Mouse (Mus musculus) embryonic facial prominence, embryonic 15.5 days (tissue): Measurements from ENCODE around the gene Rad51. TPM values are rescaled to one million over a fixed set of nuclear protein-coding genes. Genes with fewer than 3 reads are reported as not detected.

ENCODE experiments used
- ATAC-seq: fragments of 200-750 bp; cut with Nextera tagmentation; 2 replicates; pipeline ENCODE4 v1.8.0; 2017; ENCODE audit warnings: low read depth, moderate TSS enrichment; ENCODE audit not compliant: insufficient number of reproducible peaks, low FRiP score, low TSS enrichment
- H3K27ac ChIP-seq: fragments of 300-500 bp; sonication (generic); replicated peaks from 2 replicates; pipeline ENCODE4 v1.5.1; 2015; ENCODE audit warnings: mild to moderate bottlenecking, inconsistent platforms
- H3K27me3 ChIP-seq: fragments of 300-500 bp; sonication (generic); 2 replicates; pipeline ENCODE4 v1.6.1; 2015; ENCODE audit warnings: inconsistent platforms
- H3K36me3 ChIP-seq: fragments of 300-500 bp; sonication (generic); 2 replicates; pipeline ENCODE4 v1.6.1; 2015; ENCODE audit warnings: mild to moderate bottlenecking, inconsistent platforms
- H3K4me1 ChIP-seq: fragments of 300-500 bp; sonication (generic); 2 replicates; pipeline ENCODE4 v1.6.1; 2015; ENCODE audit warnings: inconsistent platforms
- H3K4me2 ChIP-seq: fragments of 300-500 bp; sonication (generic); replicated peaks from 2 replicates; pipeline ENCODE4 v1.6.1; 2015; ENCODE audit warnings: mild to moderate bottlenecking, inconsistent platforms
- H3K4me3 ChIP-seq: fragments of 300-500 bp; sonication (generic); replicated peaks from 2 replicates; pipeline ENCODE4 v1.5.1; 2015; ENCODE audit warnings: mild to moderate bottlenecking, inconsistent platforms
- H3K9ac ChIP-seq: fragments of 300-500 bp; sonication (generic); 2 replicates; pipeline ENCODE4 v1.6.1; 2015; ENCODE audit warnings: inconsistent platforms
- H3K9me3 ChIP-seq: fragments of 300-500 bp; sonication (generic); replicated peaks from 2 replicates; pipeline ENCODE4 v1.6.1; 2016; ENCODE audit warnings: inconsistent platforms
- WGBS: fragments of 180-500 bp; shearing (Covaris S2); methylation state at CpG from one replicate; pipeline ENCODE4 v1.1.7; 2015; 5-methylcytosine and 5-hydroxymethylcytosine counted together
- polyA plus RNA-seq: library from polyadenylated mRNA; unstranded; fragments of >200 nt; fragmentation: Nextera tagmentation; extraction: Ambion mirVana; gene quantifications from 2 replicates; pipeline ENCODE4 v1.2.1, GENCODE M21; 2015

Rad51 gene
- polyA plus RNA-seq, 1 experiment from 2014 or later, result 37.2 TPM

DNA sequence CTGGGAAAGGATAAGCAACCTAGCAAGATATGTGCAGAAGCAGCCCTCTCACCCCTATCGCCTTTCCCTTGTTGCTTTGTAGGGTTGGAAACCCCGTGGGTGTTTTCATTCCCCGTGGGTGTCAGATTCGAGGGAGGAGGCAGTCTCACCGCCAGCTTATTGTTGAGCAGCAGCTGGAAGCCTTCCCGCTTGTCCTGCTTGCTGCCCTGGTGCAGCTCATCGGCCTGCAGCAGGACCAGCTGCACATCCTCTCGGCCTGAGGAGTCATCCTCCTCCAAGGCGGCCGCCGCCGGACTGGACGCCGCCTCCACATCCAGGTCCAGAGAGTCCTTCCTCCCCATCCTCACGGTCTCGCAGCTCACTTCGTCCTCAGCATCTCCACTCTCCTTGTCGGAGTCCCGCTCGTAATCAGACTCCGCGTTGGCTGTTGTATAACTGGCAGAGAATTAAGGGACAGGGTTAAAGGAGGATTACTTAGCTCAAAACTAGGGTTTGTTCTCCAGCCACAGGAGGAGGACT, 34.6 kb downstream of the Rad51 start:
- no peaks in the 10 kb centered on the region for H3K27me3 ChIP-seq
- H3K9me3 ChIP-seq, result no peaks in the 10 kb centered on the region
- no peak for ATAC-seq
- no peak overlapping the region for H3K4me3 ChIP-seq
- no peak overlapping the region for H3K4me2 ChIP-seq
- no peaks in the 10 kb centered on the region for H3K4me1 ChIP-seq
- 83% methylated on average over 22 of the region's 22 CpGs for WGBS
- no peak overlapping the region for H3K27ac ChIP-seq
- no peak overlapping the region for H3K9ac ChIP-seq
- H3K36me3 ChIP-seq, result peaks cover 90% of the 10 kb centered on the region

DNA sequence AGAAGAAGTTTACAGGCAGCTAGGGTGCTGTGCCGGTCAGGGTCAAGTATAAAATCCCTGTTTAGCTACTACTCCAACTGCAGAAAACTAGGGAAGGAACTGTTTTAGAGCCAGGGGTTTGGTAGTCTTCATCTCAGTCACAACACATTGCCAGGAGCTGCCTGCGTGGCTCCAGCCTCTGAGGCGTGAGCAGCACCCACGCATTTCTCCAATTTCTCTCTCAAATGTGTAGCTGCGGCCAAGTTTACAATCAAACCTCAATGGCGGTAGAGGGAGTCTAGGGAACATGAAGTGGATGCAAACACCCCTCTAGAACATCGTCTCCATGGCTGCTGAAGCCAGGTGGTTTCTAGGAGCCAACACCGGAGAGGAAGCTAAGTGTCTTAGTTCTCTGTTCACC, 35.2 kb downstream of the Rad51 start:
- H3K9me3 ChIP-seq, result no peaks in the 10 kb centered on the region
- 90% methylated on average over 8 of the region's 8 CpGs for WGBS
- no peaks in the 10 kb centered on the region for H3K4me1 ChIP-seq
- H3K9ac ChIP-seq, result no peak overlapping the region
- no peak overlapping the region for H3K4me3 ChIP-seq
- H3K27ac ChIP-seq, result no peak overlapping the region
- H3K27me3 ChIP-seq, result no peaks in the 10 kb centered on the region
- H3K36me3 ChIP-seq, result peaks cover 90% of the 10 kb centered on the region
- H3K4me2 ChIP-seq, result no peak overlapping the region
- no peak for ATAC-seq

DNA sequence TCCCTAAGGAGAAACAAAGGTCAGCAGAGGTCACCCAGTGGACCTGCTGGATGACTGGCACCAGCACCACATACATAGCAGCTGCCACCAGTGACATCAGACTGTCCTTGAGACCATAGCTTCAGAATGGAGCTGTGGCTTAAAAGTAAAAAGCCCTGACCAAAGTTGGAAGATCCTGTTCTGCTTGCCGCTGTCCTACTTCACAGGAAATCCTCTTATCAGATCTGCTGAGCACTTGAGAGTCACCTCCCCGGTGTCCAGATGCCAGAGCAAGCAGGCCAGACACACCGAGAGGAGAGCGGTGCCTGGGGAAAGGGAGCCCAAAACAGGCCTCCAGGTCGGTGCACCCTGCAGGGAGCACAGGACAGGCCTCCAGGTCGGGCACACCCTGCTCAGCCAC, 39.7 kb downstream of the Rad51 start:
- H3K4me2 ChIP-seq, result no peak overlapping the region
- H3K9ac ChIP-seq, result no peak overlapping the region
- peaks cover 13% of the 10 kb centered on the region; the same call in 1 of the 2 replicates for H3K4me1 ChIP-seq
- no peak overlapping the region for H3K4me3 ChIP-seq
- H3K36me3 ChIP-seq, result peaks cover 70% of the 10 kb centered on the region
- WGBS, result 82% methylated on average over 6 of the region's 6 CpGs
- H3K27ac ChIP-seq, result no peak overlapping the region
- H3K9me3 ChIP-seq, result no peaks in the 10 kb centered on the region
- no peak for ATAC-seq
- H3K27me3 ChIP-seq, result no peaks in the 10 kb centered on the region

DNA sequence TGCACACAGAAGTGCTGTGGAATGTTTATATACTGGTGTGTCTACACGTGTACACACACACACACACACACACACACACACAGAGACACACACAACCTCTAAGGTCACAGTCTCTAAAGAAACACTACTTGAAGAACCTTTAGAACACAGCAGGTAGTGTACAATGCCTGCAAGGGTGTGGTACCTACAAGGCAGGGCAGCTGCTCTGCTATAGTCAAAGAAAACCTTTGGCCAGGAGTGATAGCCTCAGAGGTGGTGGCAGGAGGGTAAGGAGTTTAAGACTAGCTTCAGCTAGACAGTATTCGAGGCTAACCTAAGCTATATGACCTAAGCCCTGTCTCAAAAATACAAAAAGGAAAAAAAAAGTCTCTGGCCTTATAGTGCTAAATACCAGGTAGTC, 42.1 kb downstream of the Rad51 start:
- 76% methylated on average over 2 of the region's 2 CpGs for WGBS
- Histone ChIP-seq H3K36me3 (peaks cover 46% of the 10 kb centered on the region), H3K9me3 (no peaks in the 10 kb centered on the region), H3K4me2 (no peak overlapping the region), H3K27me3 (no peaks in the 10 kb centered on the region), H3K4me1 (peaks cover 16% of the 10 kb centered on the region; the same call in 1 of the 2 replicates), H3K9ac (no peak overlapping the region), H3K4me3 (no peak overlapping the region), H3K27ac (no peak overlapping the region)
- no peak for ATAC-seq

DNA sequence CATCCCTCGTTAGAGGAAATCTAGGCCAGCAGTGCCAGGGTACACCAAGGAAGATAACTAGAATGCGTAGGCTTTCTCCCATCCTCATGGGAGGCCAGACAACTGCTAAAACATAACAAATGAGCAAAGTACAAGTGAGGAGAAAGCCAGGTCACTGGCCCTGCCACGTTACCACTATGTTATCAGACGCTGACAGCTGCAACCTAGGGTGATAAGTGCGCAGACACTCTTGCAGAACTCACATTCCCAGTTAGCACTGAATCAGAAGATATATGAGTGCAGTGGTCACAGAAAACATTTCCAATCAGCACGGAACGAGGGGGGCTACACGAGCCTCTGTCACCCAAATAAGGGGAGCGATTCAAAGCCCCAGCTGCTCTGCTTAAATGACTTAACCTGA, 42.8 kb downstream of the Rad51 start:
- peak overlapping the region; percentile 99 for H3K4me3 ChIP-seq
- peaks cover 39% of the 10 kb centered on the region for H3K36me3 ChIP-seq
- H3K4me2 ChIP-seq, result peak overlapping the region; percentile 88
- peaks cover 16% of the 10 kb centered on the region; the same call in 1 of the 2 replicates for H3K4me1 ChIP-seq
- H3K9me3 ChIP-seq, result no peaks in the 10 kb centered on the region
- H3K27me3 ChIP-seq, result no peaks in the 10 kb centered on the region
- no peak overlapping the region for H3K9ac ChIP-seq
- H3K27ac ChIP-seq, result no peak overlapping the region
- 82% methylated on average over 9 of the region's 9 CpGs for WGBS
- no peak for ATAC-seq

DNA sequence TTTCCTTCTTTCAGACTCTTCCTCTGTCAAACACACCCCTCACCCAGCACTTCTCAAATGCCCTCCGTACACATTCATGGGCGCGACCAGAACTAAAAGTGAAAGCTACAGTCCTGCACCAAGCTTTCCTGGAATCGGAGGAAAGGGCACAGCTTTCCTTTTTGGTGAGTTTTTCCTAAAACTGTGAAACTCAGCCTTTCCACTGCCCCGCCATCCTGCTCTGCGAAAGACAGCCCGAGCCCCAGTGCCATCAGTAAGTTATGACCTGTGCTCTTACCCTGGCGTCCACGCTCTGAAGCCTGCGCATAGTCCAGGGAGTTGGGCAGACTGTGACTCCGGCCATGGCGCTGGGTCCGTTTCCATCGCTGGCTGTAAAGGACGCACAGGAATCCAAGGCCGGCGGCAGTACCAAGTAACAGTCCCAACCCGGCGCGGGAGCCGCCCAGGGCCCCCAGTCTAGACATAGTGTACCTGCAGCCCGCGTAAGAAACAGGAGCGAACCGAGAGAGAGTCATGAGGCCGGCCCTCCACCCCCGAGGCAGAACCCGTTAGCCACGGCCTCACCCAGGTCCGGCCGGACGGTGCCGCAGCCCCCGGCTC, 43.6 kb downstream of the Rad51 start:
- Histone ChIP-seq H3K4me3 (peak overlapping the region; percentile 99), H3K9ac (peak overlapping the region; percentile 90), H3K9me3 (no peaks in the 10 kb centered on the region), H3K4me1 (peaks cover 16% of the 10 kb centered on the region; the same call in 1 of the 2 replicates), H3K27ac (peak overlapping the region; percentile 65), H3K36me3 (peaks cover 31% of the 10 kb centered on the region), H3K27me3 (no peaks in the 10 kb centered on the region), H3K4me2 (peak overlapping the region; percentile 88)
- ATAC-seq, result peak; percentile 52
- 5% methylated on average over 34 of the region's 34 CpGs for WGBS

DNA sequence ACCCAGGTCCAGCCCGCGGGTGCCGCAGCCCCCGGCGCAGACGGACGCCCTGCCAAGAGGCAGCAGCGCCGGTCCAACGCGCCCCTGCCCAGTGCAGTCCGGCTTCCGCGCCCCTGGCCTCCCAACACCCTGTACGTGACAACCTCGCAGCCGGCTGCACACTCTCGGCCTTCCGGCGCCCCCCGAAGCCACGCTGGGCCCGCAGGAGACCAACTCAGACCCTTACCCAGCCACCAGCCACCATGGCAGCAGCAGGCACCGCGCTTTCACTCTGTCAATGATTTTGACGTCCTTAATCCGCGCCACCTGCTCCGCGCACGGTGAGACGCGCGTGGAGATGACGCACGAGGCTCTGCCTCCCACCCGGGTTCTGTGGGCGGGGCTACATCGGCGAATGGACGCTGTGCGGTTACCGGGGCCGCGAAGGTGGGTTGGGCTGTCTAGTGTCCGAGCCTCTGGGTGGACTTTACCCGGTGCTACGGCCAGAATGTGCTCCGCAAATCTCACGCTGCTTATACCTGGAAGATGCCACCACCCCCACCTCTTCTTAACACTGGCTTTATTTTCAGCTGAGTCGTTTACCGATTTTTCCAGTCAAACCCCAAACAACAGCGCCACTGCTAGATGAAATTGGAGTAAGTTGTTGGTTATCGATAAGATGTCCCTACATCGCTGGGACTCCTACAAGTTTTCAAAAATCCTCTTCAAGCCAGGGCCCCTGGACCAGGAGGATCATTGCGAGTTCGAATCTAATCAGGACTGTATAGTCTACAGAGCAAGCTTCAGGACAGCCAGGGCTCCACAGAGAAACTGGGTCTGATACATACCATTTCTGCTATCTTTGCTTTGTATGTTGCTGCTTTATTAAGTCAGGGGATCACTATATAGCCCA, 44.3 kb downstream of the Rad51 start, which contains the start of gene Rmdn3:
Rmdn3 (minus strand) TSS at position 354 of the 892 bp plus-strand sequence.
- no peaks in the 10 kb centered on the region for H3K27me3 ChIP-seq
- H3K4me2 ChIP-seq, result peak within 1 kb of the TSS; percentile 88
- H3K4me1 ChIP-seq, result peaks cover 16% of the 10 kb centered on the region; the same call in 1 of the 2 replicates
- no peaks in the 10 kb centered on the region for H3K9me3 ChIP-seq
- under 1% methylated on average over 57 of the region's 57 CpGs for WGBS
- peak; percentile 83 for ATAC-seq
- H3K4me3 ChIP-seq, result peak within 1 kb of the TSS; percentile 99
- H3K27ac ChIP-seq, result peak within 1 kb of the TSS; percentile 65
- H3K36me3 ChIP-seq, result peaks cover 24% of the 10 kb centered on the region
- peak within 1 kb of the TSS; percentile 90 for H3K9ac ChIP-seq

DNA sequence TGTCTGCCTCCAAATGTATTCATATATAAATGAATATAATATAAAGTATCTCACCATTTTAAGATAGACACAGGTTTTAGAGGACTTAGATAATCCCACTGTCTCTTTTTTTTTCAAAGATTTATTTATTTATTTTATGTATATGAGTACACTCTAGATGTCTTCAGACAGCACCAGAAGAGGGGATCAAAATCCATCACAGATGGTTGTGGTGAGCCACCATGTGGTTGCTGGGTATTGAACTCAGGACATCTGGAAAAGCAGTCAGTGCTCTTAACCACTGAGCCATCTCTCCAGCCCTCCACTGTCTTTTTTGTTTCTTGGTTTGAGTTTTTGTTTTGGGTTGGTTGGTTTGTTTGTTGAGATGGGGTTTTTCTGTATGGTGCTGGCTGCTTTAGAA, 45.2 kb downstream of the Rad51 start:
- ATAC-seq, result no peak
- H3K4me2 ChIP-seq, result no peak overlapping the region
- peaks cover 15% of the 10 kb centered on the region for H3K36me3 ChIP-seq
- peak overlapping the region; percentile 99 for H3K4me3 ChIP-seq
- no peak overlapping the region for H3K27ac ChIP-seq
- no peak overlapping the region for H3K9ac ChIP-seq
- H3K4me1 ChIP-seq, result peaks cover 16% of the 10 kb centered on the region; the same call in 1 of the 2 replicates
- no peaks in the 10 kb centered on the region for H3K9me3 ChIP-seq
- no peaks in the 10 kb centered on the region for H3K27me3 ChIP-seq

DNA sequence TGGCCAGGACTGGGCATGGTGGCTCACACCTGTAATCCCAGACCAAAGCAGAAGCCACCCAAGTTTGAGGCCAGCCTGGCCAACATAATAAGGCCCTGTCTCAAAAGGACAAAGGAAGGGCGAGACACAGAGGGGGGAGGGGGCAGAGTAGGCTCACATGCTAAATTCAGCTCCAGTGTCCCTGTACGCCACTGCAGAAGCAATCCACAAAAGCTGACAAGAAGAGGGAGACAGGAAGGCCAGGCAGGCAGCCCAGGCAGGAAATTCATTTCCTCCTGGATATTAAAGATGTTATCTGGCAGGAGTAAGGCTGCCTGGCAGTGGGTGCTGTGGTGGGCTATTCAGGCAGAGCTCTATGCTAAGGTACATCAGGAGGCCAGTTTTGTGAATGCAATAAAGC, 48.7 kb downstream of the Rad51 start:
- Histone ChIP-seq H3K4me1 (peaks cover 6% of the 10 kb centered on the region; the same call in 1 of the 2 replicates), H3K4me2 (no peak overlapping the region), H3K27ac (no peak overlapping the region), H3K9ac (no peak overlapping the region), H3K4me3 (no peak overlapping the region), H3K9me3 (no peaks in the 10 kb centered on the region), H3K36me3 (no peaks in the 10 kb centered on the region), H3K27me3 (no peaks in the 10 kb centered on the region)
- no peak for ATAC-seq
- 37% methylated on average over 2 of the region's 2 CpGs for WGBS

DNA sequence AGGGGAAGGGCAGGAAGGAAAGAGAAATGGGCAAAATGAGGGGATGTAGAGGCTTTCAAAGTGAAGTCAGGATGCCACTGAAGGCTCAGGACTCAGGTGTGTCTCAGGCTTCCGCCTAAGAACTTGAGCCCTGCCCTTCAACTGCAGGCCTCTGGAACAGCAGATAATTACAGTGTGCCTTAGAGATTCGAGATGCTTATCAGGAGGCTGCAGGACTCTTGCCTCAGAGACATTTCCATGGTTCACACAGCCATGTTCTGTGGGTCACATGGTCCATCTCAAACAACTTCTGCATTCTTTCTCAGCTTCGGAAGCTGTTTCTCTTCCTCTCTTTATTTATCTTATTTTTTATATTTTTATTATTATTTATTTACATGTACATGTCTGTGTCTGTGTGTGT, 50.5 kb downstream of the Rad51 start:
- H3K4me1 ChIP-seq, result peaks cover 16% of the 10 kb centered on the region
- H3K27ac ChIP-seq, result no peak overlapping the region
- H3K4me3 ChIP-seq, result no peak overlapping the region
- H3K9ac ChIP-seq, result no peak overlapping the region
- no peak for ATAC-seq
- H3K36me3 ChIP-seq, result no peaks in the 10 kb centered on the region
- H3K27me3 ChIP-seq, result peaks cover 12% of the 10 kb centered on the region; the same call in 1 of the 2 replicates
- WGBS, result 44% methylated on average over 3 of the region's 3 CpGs
- H3K9me3 ChIP-seq, result no peaks in the 10 kb centered on the region
- H3K4me2 ChIP-seq, result no peak overlapping the region

DNA sequence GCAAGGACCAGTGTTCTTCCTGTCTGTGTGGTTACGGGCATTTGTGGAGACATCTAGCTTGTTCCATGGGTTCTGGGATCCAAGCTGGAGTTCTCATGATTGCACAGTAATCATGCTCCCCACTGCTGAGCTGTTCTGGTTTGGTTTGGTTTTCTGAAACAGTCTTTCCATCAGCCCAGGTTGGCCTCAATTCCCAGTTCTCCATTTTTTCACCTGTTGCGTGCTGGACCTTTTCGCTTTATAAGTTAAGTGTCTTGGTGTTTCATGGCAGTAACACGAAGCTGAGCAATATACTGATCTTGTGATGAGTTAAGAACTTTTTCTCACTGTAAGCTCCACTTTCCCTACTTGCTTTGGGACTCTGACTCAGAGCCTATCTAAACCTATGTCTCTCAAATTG, 51.4 kb downstream of the Rad51 start:
- no peaks in the 10 kb centered on the region for H3K9me3 ChIP-seq
- 84% methylated on average over 4 of the region's 4 CpGs for WGBS
- no peak overlapping the region for H3K4me3 ChIP-seq
- H3K9ac ChIP-seq, result no peak overlapping the region
- H3K27me3 ChIP-seq, result peaks cover 12% of the 10 kb centered on the region; the same call in 1 of the 2 replicates
- no peak overlapping the region for H3K4me2 ChIP-seq
- no peaks in the 10 kb centered on the region for H3K36me3 ChIP-seq
- H3K4me1 ChIP-seq, result peaks cover 16% of the 10 kb centered on the region
- no peak for ATAC-seq
- H3K27ac ChIP-seq, result no peak overlapping the region
